Mouse (Mus musculus): ENCODE results near the gene Gm10447. TPM values are rescaled to one million over a fixed set of nuclear protein-coding genes. Genes with fewer than 3 reads are reported as not detected.

Gene Gm10447
- polyA plus RNA-seq (2014; fragmentation: Nextera tagmentation; extraction: Ambion mirVana) = 0.16 TPM in 1 of 2 replicates, not detected in the other

DNA sequence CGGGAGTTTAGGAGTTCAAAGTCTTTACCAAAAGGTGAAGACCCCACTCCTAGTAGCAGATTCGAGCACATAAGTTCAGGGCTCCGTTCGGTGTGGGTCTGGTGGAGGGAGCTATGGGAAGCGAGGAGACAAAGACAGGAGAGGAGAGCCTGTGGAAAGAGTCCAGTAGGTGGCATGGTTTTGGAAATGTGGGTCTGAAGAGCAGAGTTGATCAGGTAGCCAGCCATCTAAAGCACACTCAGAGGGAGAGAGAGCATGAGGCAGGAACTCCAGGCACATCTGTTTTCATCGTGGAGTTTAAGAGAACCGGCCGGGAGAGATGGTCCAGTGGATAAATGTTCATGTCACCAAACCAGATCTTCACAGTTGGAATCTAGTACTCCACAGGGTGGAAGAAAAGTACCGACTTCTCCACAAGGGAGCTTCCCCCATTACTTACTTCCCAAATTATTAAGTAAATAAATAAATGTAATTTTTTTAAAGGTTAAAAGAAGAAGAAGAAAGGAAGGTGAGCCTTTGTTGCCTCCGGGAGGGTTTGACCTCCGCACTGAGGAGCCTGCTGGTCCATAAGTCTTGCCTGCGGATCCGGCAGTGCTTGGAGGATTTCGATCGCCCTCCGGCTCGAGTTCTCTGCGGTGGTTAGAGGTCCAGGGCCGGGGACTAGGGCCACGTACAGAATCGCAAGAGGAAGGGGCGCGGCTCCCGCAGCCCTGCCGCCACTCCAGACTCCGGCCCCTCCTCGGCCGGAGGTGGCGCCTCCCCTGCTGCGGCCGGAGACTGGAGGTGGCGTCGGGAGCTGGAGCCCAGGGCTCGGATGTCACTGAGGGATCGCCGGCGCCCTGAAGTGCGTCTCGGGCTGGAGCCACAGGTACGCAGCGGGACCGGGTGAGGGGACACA is at the start of gene Gm10447, which contains the start of gene Shroom1:
Gm10447 (minus strand) TSS at position 637 of the 898 bp plus-strand sequence.
Shroom1 (plus strand) TSS at position 732 of the 898 bp plus-strand sequence.
- Histone ChIP-seq H3K27ac (ENCODE audit: low read depth, low read length) (no peak within 1 kb of the TSS), H3K27me3 (ENCODE audit: control insufficient read depth, insufficient read depth, low read length) (peaks cover 11% of the 10 kb centered on the region; the same call in 1 of the 2 replicates), H3K36me3 (ENCODE audit: control insufficient read depth, insufficient read depth, low read length) (no peaks in the 10 kb centered on the region), H3K4me1 (ENCODE audit: control insufficient read depth, insufficient read depth, low read length) (0 out of 2 replicates have a peak, but pooled peaks cover 4% of the 10 kb centered on the region), H3K9me3 (ENCODE audit: control insufficient read depth, low read length) (no peaks in the 10 kb centered on the region), H3K4me2 (replicated peaks; ENCODE audit: low read depth, low read length) (peak within 1 kb of the TSS; percentile 85), H3K4me3 (ENCODE audit: low read length) (peak within 1 kb of the TSS; percentile 54), H3K9ac (ENCODE audit: low read depth, low read length) (peak within 1 kb of the TSS; percentile 57)
- ATAC-seq (ENCODE audit: low FRiP score, low TSS enrichment) = peak; percentile 89
- 2% methylated on average over 42 of the region's 42 CpGs for WGBS

DNA sequence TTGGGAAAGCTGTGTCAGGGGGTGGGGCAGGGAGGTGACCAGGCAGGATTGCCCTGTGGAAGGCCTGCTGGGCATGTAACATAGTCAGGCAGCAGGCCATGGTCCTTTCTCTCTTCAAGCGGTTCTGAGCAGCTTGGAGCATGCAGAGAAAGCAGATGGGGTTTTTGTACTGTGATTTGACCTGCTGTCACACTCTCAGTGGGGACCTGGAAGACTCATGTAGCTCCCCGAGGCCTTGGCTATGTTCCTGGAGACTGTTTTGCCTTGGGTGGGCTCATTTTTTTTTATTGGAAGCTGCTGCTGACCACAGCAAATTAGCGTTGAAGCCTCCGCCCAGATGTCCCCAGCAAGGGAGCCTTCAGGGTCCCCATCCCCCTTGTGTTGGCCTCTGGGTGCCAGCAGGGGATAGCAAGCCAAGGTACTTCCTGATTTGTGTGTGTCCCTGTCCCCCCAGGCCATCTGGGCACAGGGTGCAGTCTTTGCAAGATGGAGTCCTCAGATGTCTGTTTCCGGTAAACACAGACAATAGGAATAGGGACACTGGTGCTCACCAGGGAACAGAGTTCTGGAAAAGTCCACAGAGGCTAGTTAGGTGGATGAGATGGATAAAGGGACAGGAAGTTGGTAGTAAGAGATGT is 48.2 kb upstream of the Gm10447 start:
- Histone ChIP-seq H3K9ac (ENCODE audit: low read depth, low read length) (no peak overlapping the region), H3K4me2 (replicated peaks; ENCODE audit: low read depth, low read length) (no peak overlapping the region), H3K4me3 (ENCODE audit: low read length) (no peak overlapping the region), H3K9me3 (ENCODE audit: control insufficient read depth, low read length) (no peaks in the 10 kb centered on the region), H3K36me3 (ENCODE audit: control insufficient read depth, insufficient read depth, low read length) (no peaks in the 10 kb centered on the region), H3K27ac (ENCODE audit: low read depth, low read length) (no peak overlapping the region), H3K4me1 (ENCODE audit: control insufficient read depth, insufficient read depth, low read length) (no peaks in the 10 kb centered on the region), H3K27me3 (ENCODE audit: control insufficient read depth, insufficient read depth, low read length) (no peaks in the 10 kb centered on the region)
- 75% methylated on average over 5 of the region's 5 CpGs for WGBS
- ATAC-seq (ENCODE audit: low FRiP score, low TSS enrichment) = no peak

DNA sequence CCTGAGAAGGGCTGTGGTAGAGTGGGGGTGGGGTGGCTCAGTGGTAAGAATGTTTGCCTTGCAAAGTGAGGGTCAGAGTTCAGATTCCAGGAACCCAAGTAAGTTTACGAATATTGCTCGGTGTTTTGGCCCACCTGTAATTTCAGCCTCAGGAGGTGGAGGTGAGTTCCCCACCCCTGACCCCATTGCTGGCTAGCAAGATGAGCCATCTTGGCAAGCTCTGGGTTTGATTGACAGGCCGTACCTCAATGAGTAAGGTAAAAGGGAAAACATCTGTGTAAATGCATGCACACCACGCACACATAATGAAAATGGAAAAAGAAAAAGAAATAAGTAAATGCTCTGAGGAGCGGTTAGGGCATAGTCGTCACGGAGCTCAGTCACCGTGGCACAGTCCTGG is 47.5 kb upstream of the Gm10447 start:
- H3K4me1 ChIP-seq (ENCODE audit: control insufficient read depth, insufficient read depth, low read length) = no peaks in the 10 kb centered on the region
- WGBS = 87% methylated on average over 8 of the region's 8 CpGs
- no peak overlapping the region for H3K4me3 ChIP-seq (ENCODE audit: low read length)
- H3K4me2 ChIP-seq (replicated peaks; ENCODE audit: low read depth, low read length) = no peak overlapping the region
- H3K36me3 ChIP-seq (ENCODE audit: control insufficient read depth, insufficient read depth, low read length) = no peaks in the 10 kb centered on the region
- ATAC-seq (ENCODE audit: low FRiP score, low TSS enrichment) = no peak
- H3K27ac ChIP-seq (ENCODE audit: low read depth, low read length) = no peak overlapping the region
- H3K9ac ChIP-seq (ENCODE audit: low read depth, low read length) = no peak overlapping the region
- H3K9me3 ChIP-seq (ENCODE audit: control insufficient read depth, low read length) = no peaks in the 10 kb centered on the region
- no peaks in the 10 kb centered on the region for H3K27me3 ChIP-seq (ENCODE audit: control insufficient read depth, insufficient read depth, low read length)

DNA sequence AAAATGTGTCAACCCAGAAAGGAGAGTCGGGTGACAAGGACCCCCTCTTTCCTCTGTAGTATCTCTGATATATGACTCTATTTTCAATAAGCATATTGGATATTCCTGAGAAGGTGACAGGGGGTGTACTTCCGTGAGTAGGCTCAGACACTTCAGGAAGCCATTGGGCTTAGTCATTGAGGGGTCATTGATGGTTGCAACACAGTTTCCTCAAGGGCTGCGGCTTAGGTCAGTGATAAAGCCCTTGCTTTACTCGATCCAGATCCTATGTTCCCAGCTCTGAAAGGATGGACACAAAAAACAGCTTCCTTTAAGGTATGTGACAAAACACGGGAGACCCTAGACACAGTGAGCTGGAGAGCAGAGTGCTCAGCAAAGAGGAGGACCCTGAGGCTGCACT is 46.8 kb upstream of the Gm10447 start:
- Histone ChIP-seq H3K4me1 (ENCODE audit: control insufficient read depth, insufficient read depth, low read length) (no peaks in the 10 kb centered on the region), H3K4me2 (replicated peaks; ENCODE audit: low read depth, low read length) (no peak overlapping the region), H3K36me3 (ENCODE audit: control insufficient read depth, insufficient read depth, low read length) (no peaks in the 10 kb centered on the region), H3K9ac (ENCODE audit: low read depth, low read length) (no peak overlapping the region), H3K4me3 (ENCODE audit: low read length) (no peak overlapping the region), H3K27me3 (ENCODE audit: control insufficient read depth, insufficient read depth, low read length) (no peaks in the 10 kb centered on the region), H3K27ac (ENCODE audit: low read depth, low read length) (no peak overlapping the region), H3K9me3 (ENCODE audit: control insufficient read depth, low read length) (no peaks in the 10 kb centered on the region)
- ATAC-seq (ENCODE audit: low FRiP score, low TSS enrichment) = no peak
- WGBS = 89% methylated on average over 5 of the region's 5 CpGs

DNA sequence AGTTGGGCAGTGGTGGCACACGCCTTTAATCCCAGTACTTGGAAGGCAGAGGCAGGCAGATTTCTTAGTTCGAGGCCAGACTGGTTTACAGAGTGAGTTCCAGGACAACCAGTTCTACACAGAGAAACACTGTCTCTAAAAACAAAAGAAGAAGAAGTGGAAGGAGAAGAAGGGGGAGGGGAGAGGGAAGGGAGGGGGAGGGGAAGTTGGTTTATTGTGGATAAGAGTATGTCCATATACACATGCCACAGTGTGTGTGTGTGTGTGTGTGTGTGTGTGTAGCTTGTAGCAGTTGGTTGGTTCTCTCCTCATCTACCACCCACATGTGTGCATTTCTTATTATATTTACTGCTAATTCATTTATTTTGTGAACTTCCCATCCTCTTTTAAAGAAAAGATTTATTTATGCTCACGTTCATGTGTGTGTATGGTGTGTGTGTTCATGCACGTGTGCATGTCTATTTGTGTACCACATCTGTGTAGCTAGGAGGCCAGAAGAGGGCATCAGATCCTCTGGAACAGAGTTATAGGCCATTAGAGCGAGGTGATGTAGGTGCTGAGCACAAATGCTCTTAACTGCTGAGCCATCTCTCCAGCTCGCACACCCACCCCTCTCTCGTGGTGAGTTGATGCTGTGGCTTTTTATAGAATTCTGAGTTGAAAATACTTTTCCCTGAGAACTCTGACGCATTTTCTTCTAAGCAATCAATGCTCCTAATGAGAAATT is 45.3 kb upstream of the Gm10447 start:
- ATAC-seq (ENCODE audit: low FRiP score, low TSS enrichment) = no peak
- WGBS = 75% methylated on average over 8 of the region's 8 CpGs

DNA sequence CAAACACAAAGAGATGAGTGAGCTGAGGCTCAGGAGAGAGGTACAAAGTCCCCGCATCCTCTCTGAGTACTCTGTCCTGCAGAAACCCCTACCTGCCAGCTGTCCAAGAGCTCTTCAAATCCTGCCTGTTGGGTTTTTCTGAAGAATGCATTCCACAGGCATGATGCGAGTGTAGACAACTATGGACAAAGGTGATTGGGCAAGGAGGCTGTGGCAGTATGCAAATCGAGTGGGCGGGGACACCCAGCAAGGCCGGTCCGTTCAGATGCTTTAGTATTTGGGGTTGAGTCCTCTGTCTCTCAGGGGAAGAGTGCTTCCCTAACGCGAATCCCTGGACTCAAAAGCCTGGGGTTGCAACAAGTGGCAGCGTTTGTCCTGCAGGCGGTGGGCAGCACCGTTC is 43.7 kb upstream of the Gm10447 start:
- no peaks in the 10 kb centered on the region for H3K9me3 ChIP-seq (ENCODE audit: control insufficient read depth, low read length)
- no peak overlapping the region for H3K27ac ChIP-seq (ENCODE audit: low read depth, low read length)
- peak overlapping the region; percentile 23; the same call in 1 of the 2 replicates for H3K4me2 ChIP-seq (replicated peaks; ENCODE audit: low read depth, low read length)
- no peaks in the 10 kb centered on the region for H3K4me1 ChIP-seq (ENCODE audit: control insufficient read depth, insufficient read depth, low read length)
- H3K36me3 ChIP-seq (ENCODE audit: control insufficient read depth, insufficient read depth, low read length) = no peaks in the 10 kb centered on the region
- no peak overlapping the region for H3K9ac ChIP-seq (ENCODE audit: low read depth, low read length)
- no peak for ATAC-seq (ENCODE audit: low FRiP score, low TSS enrichment)
- 10% methylated on average over 11 of the region's 11 CpGs for WGBS
- H3K27me3 ChIP-seq (ENCODE audit: control insufficient read depth, insufficient read depth, low read length) = no peaks in the 10 kb centered on the region
- H3K4me3 ChIP-seq (ENCODE audit: low read length) = no peak overlapping the region

More for the DNA sequence above, 45.3 kb upstream of the Gm10447 start:
- Histone ChIP-seq H3K27me3 (ENCODE audit: control insufficient read depth, insufficient read depth, low read length) (no peaks in the 10 kb centered on the region), H3K4me1 (ENCODE audit: control insufficient read depth, insufficient read depth, low read length) (no peaks in the 10 kb centered on the region), H3K9ac (ENCODE audit: low read depth, low read length) (no peak overlapping the region), H3K4me3 (ENCODE audit: low read length) (no peak overlapping the region), H3K27ac (ENCODE audit: low read depth, low read length) (no peak overlapping the region), H3K4me2 (replicated peaks; ENCODE audit: low read depth, low read length) (no peak overlapping the region), H3K9me3 (ENCODE audit: control insufficient read depth, low read length) (no peaks in the 10 kb centered on the region), H3K36me3 (ENCODE audit: control insufficient read depth, insufficient read depth, low read length) (no peaks in the 10 kb centered on the region)

DNA sequence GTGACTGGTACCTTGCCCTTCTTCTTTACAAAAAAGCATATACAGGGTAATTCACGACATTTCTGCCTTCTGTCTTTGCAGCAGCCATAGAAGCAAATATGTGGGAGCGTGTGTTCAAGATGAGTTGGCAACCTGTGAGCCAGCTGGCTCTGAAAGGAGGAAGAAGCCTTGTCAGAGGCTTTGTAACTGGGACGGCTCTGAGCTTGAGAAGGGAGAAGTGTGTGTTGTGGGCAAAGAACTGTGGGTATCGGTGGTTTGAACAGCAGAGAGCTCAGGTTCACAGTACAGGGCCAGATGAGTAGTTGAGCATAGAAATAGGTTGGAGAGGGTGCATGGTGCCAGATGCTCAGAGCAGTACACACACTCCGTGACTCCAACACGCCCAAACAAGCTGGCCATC is 40.0 kb upstream of the Gm10447 start:
- ATAC-seq (ENCODE audit: low FRiP score, low TSS enrichment) = no peak
- Histone ChIP-seq H3K27me3 (ENCODE audit: control insufficient read depth, insufficient read depth, low read length) (no peaks in the 10 kb centered on the region), H3K36me3 (ENCODE audit: control insufficient read depth, insufficient read depth, low read length) (no peaks in the 10 kb centered on the region), H3K4me2 (replicated peaks; ENCODE audit: low read depth, low read length) (no peak overlapping the region), H3K27ac (ENCODE audit: low read depth, low read length) (no peak overlapping the region), H3K4me1 (ENCODE audit: control insufficient read depth, insufficient read depth, low read length) (peaks cover 6% of the 10 kb centered on the region; the same call in 1 of the 2 replicates), H3K4me3 (ENCODE audit: low read length) (no peak overlapping the region), H3K9ac (ENCODE audit: low read depth, low read length) (no peak overlapping the region), H3K9me3 (ENCODE audit: control insufficient read depth, low read length) (no peaks in the 10 kb centered on the region)
- WGBS = 77% methylated on average over 6 of the region's 6 CpGs

DNA sequence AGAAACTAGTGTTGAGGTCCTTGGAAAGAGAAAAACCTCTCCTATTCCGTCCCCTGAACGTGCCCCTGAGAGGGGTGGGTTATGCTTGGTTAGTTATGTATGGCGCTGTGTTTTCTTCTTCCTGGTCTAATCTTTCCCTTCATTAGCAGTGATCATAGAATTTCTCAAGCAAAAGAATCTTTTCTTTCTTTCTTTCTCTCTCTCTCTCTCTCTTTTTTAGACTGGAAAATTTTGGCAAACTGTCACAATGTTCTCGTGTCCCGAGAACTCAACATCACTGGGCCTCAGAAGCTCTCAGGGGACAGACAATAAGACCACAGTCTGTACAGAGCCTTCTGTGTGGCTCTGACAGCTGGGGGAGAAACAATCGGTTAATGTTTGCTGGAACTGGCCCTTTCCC is 38.5 kb upstream of the Gm10447 start:
- Histone ChIP-seq H3K4me3 (ENCODE audit: low read length) (no peak overlapping the region), H3K4me1 (ENCODE audit: control insufficient read depth, insufficient read depth, low read length) (peaks cover 8% of the 10 kb centered on the region; the same call in 1 of the 2 replicates), H3K27ac (ENCODE audit: low read depth, low read length) (0 out of 2 replicates have a peak overlapping the region, but pooled peaks have one; percentile 51), H3K27me3 (ENCODE audit: control insufficient read depth, insufficient read depth, low read length) (no peaks in the 10 kb centered on the region), H3K9me3 (ENCODE audit: control insufficient read depth, low read length) (no peaks in the 10 kb centered on the region), H3K4me2 (replicated peaks; ENCODE audit: low read depth, low read length) (no peak overlapping the region), H3K36me3 (ENCODE audit: control insufficient read depth, insufficient read depth, low read length) (no peaks in the 10 kb centered on the region), H3K9ac (ENCODE audit: low read depth, low read length) (no peak overlapping the region)
- 32% methylated on average over 6 of the region's 6 CpGs for WGBS
- ATAC-seq (ENCODE audit: low FRiP score, low TSS enrichment) = no peak
